Mouse (Mus musculus): ENCODE measurements at regions not wholly inside any gene's neighbourhood (a gene's known extent, or its start where the extent isn't known, plus 50 kb on each side); places are given as distances from the start of the nearest gene placed in this dataset.

DNA sequence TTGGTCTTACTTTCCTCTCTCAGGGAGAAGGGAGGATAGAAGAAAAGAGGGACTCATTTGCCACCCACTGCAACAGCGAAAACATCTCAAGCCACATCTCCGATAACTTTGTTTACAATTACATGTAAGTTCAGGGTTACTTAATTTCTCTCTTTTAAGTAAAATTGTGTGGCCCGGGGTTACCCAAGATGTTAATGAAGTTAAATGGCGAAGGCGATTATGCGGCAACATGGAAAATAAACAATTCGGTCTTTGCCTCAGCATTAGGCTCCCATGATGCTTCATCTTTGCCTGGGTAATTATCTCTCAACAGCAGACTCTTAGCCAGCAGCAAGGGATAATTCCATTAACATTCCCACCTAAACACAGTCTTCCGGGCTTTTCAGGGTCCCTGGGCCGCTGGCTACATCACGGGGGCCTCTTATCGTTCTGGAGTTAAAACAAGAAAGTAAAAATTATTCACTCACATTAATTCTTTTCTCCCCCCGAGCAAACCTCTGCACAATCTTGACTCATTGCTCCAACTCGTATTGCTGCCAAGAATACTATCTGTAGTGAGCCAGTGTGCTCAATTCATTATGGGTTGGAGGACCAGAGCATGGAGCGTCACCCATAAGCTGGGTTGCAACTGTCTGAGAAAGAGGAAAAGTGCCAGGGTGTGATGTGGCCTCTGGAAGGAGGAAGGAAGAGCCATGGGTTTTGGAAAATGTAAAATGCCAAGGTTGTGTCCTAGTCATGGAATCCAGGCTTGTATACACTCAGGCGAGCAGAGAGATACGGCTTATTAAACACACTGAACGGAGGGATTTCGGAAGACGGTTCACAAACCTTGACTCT lies 226.5 kb upstream of the Klf3 start:
- TF ChIP-seq USF1 (IDR thresholded peaks at IDR 0.05; ENCODE audit: low read depth), result no peak
- no peak for TF ChIP-seq CTCF (IDR thresholded peaks at IDR 0.05; ENCODE audit: control insufficient read depth, insufficient read depth, insufficient read length)
- TF ChIP-seq MAX (IDR thresholded peaks at IDR 0.05), result no peak
- TF ChIP-seq MYOD1 (IDR thresholded peaks at IDR 0.05; ENCODE audit: control insufficient read depth, insufficient read length, low read depth), result no peak
- TF ChIP-seq FOSL1 (IDR thresholded peaks at IDR 0.05; ENCODE audit: insufficient read depth, low read length, poor library complexity, severe bottlenecking), result no peak
- TF ChIP-seq CEBPB (IDR thresholded peaks at IDR 0.05; ENCODE audit: low read depth), result no peak
- no peak for TF ChIP-seq MYOG (IDR thresholded peaks at IDR 0.05; ENCODE audit: control insufficient read depth, extremely low read depth, insufficient read length)
